Mouse (Mus musculus): ENCODE data around the gene Lrrc8d.

DNA sequence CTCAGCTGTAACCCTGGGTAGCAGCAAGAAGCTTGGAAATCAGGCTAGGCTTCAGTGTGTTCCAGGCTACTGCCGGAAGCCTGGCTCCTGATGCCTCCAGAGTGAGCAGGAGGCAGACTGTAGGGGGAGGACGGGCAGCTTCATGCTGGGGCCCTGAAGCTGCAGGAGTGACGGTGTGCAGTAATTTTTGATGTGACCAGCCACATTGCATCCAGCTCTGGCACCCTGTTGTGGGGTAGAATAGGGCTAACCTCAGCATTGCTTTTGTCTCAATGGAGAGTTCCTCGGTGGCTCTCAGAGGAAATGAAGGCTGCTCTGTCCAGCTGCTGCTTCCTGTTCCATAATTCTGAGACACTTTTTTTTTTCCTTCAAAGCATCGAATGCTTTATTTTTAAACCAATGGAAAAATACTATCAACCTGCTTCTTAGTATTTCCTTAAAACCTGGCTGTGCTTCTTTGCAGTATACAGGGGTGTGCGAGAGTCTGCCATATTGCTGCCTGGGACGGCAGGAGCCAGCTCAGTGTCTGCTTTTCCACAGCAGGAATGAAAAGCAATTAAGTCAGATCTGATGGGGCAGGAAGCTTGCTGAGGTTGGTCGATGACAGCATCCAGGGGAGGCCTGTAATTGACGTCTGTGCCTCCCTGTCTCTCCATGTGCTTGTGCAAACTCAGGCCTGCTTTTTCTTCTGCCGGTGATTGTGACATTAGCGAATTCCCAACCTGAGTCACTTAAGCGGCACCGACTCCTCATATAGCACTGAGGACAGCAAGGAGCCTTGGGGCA lies 100.3 kb downstream of the Lrrc8d start:
- no peak for TF ChIP-seq POLR2A (IDR thresholded peaks at IDR 0.05; ENCODE audit: low read depth, low read length)
- TF ChIP-seq CTCF (conservative IDR thresholded peaks at IDR 0.05; ENCODE audit: insufficient read depth, insufficient read length, low read depth, low read length): no peak
